Mouse (Mus musculus) heart, embryonic 16.5 days (tissue): Measurements from ENCODE around the gene Abca4. TPM values are rescaled to one million over a fixed set of nuclear protein-coding genes. Genes with fewer than 3 reads are reported as not detected.
"Not testable (repeated sequence)": the region's sequence is repeated elsewhere in the genome, so short reads cannot be mapped to it uniquely, and the experiment has no call there.

Experiments
- ATAC-seq: fragments of 200-750 bp; cut with Nextera tagmentation; replicated peaks from 2 replicates; pipeline ENCODE4 v1.8.0; 2017; ENCODE audit warnings: moderate number of reproducible peaks; ENCODE audit not compliant: insufficient read depth, low FRiP score; ENCODE audit errors: extremely low read depth
- H3K27ac ChIP-seq: fragments of 300-500 bp; sonication (generic); 2 replicates; pipeline ENCODE4 v1.5.1; 2014; ENCODE audit warnings: mild to moderate bottlenecking, low read length, control low read depth, moderate library complexity
- H3K27me3 ChIP-seq: fragments of 300-500 bp; sonication (generic); 2 replicates; pipeline ENCODE4 v1.6.1; 2014; ENCODE audit warnings: low read length, mixed read lengths; ENCODE audit not compliant: control insufficient read depth, insufficient read depth
- H3K36me3 ChIP-seq: fragments of 300-500 bp; sonication (generic); 2 replicates; pipeline ENCODE4 v1.6.1; 2014; ENCODE audit not compliant: control insufficient read depth, insufficient read depth
- H3K4me1 ChIP-seq: fragments of 300-500 bp; sonication (generic); 2 replicates; pipeline ENCODE4 v1.6.1; 2014; ENCODE audit warnings: low read length, mixed read lengths; ENCODE audit not compliant: control insufficient read depth, insufficient read depth
- H3K4me2 ChIP-seq: fragments of 300-500 bp; sonication (generic); 2 replicates; pipeline ENCODE4 v1.6.1; 2014; ENCODE audit warnings: low read depth, mild to moderate bottlenecking, control low read depth, low read length
- H3K4me3 ChIP-seq: fragments of 300-500 bp; sonication (generic); 2 replicates; pipeline ENCODE4 v1.5.1; 2014; ENCODE audit warnings: mild to moderate bottlenecking, control low read depth, low read length
- H3K9ac ChIP-seq: fragments of 300-500 bp; sonication (generic); 2 replicates; pipeline ENCODE4 v1.6.1; 2014; ENCODE audit warnings: low read length, control low read depth
- H3K9me3 ChIP-seq: fragments of 300-500 bp; sonication (generic); replicated peaks from 2 replicates; pipeline ENCODE4 v1.6.1; 2016; ENCODE audit warnings: low read length; ENCODE audit not compliant: control insufficient read depth
- WGBS: fragments of 180-500 bp; shearing (Covaris S2); extraction: QIAGEN DNeasy Blood & Tissue Kit; methylation state at CpG from one replicate; pipeline ENCODE4 v1.1.7; 2014; 5-methylcytosine and 5-hydroxymethylcytosine counted together
- polyA plus RNA-seq: library from polyadenylated mRNA; unstranded; fragments of >200 nt; fragmentation: Nextera tagmentation; extraction: Ambion mirVana; gene quantifications from 2 replicates; pipeline ENCODE4 v1.2.1, GENCODE M21; 2015

The Abca4 gene
- polyA plus RNA-seq, 1 experiment from 2014 or later: 3.4 TPM

DNA sequence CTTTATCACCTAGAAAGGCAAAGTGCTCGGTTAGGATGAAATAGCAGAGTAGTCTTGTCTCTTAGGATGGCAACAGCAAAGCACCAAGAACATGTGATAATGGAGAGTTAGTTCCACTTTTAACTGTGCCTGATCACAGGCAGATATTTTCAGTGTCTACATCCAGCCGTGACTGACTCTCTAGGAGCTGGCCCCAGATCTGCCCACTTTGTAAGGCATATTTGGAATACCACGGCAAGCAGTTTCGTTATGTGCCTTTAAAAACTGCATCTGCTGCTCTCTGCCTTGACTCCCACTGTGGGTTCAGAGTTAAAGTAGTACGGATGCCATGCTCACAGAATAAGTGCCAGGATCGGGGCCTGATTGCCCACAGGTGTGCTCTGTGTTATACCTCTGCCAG is 182.7 kb downstream of the Abca4 start:
- 36% methylated on average over 6 of the region's 6 CpGs for WGBS
- H3K9ac ChIP-seq, H3K36me3 ChIP-seq, H3K27me3 ChIP-seq, ATAC-seq, H3K27ac ChIP-seq, H3K9me3 ChIP-seq, H3K4me1 ChIP-seq: not testable (repeated sequence)
- H3K4me3 ChIP-seq: peak overlapping the region; percentile 12
- H3K4me2 ChIP-seq: peak overlapping the region; percentile 55

Other genes starting within 250 kb of the Abca4 start
- 48.2 and 49.8 TPM in 2 replicates for gene Abcd3, start 229.1 kb upstream of the Abca4 start, polyA plus RNA-seq
- 48.3 and 48.5 TPM in 2 replicates for gene Arhgap29, start 91.9 kb upstream of the Abca4 start, polyA plus RNA-seq
- 52.5 and 59.9 TPM in 2 replicates for gene Gclm, start 201.1 kb downstream of the Abca4 start, polyA plus RNA-seq
- 37.8 and 42.4 TPM in 2 replicates for gene Dnttip2, start 229.9 kb downstream of the Abca4 start, polyA plus RNA-seq
- 4.2 and 4.5 TPM in 2 replicates for gene Bcar3, start 249.7 kb downstream of the Abca4 start, polyA plus RNA-seq